Mouse (Mus musculus) CH12.LX (cell line): ENCODE measurements at regions not wholly inside any gene's neighbourhood (a gene's known extent, or its start where the extent isn't known, plus 50 kb on each side); places are given as distances from the start of the nearest gene placed in this dataset.

Source experiments
- DNase-seq: peaks from one replicate; pipeline ENCODE4 v3.0.0-alpha.2; 2013; ENCODE audit errors: extremely low read depth
- H3K27ac ChIP-seq: 2 replicates; pipeline ENCODE4 v1.5.1; 2012; ENCODE audit warnings: low read depth, mild to moderate bottlenecking, control low read depth, moderate library complexity; ENCODE audit not compliant: insufficient read depth
- H3K27me3 ChIP-seq: replicated peaks from 2 replicates; pipeline ENCODE3; 2012; ENCODE audit warnings: inconsistent platforms
- H3K36me3 ChIP-seq, 2 experiments: replicated peaks in 1 of 2; 2 replicates each; pipeline versions ENCODE3 to v1.6.1; 2012; ENCODE audit warnings: inconsistent platforms in 1 of 2, low read length in 1 of 2, mild to moderate bottlenecking in 1 of 2, mixed read lengths in 1 of 2, moderate library complexity in 1 of 2; ENCODE audit not compliant: control insufficient read depth in 1 of 2, insufficient read depth in 1 of 2
- H3K4me1 ChIP-seq, 2 experiments: 2 replicates each; pipeline ENCODE4 v1.6.1; 2012; ENCODE audit warnings: inconsistent platforms in 1 of 2, moderate library complexity in 1 of 2; ENCODE audit not compliant: insufficient read depth in 2 of 2, control insufficient read depth in 1 of 2
- H3K4me2 ChIP-seq: 2 replicates; pipeline ENCODE4 v1.6.1; 2012; ENCODE audit warnings: low read depth, mild to moderate bottlenecking, control low read depth; ENCODE audit not compliant: poor library complexity, insufficient read depth, severe bottlenecking
- H3K4me3 ChIP-seq, 3 experiments: fragments of 150-350 bp in 1 of 3; sonication (generic) in 1 of 3; replicated peaks in 1 of 3; 2 replicates each; pipeline versions ENCODE3 to v1.5.1; 2011 to 2012; ENCODE audit warnings: low read depth in 2 of 3, low read length in 2 of 3, mild to moderate bottlenecking in 2 of 3, moderate library complexity in 2 of 3, control low read depth in 1 of 3, improper control_type of control experiment in 1 of 3, inconsistent platforms in 1 of 3, mixed read lengths in 1 of 3; ENCODE audit not compliant: poor library complexity in 1 of 3
- H3K79me2 ChIP-seq: replicated peaks from 2 replicates; pipeline ENCODE4 v1.6.1; 2012; ENCODE audit warnings: mild to moderate bottlenecking, moderate library complexity; ENCODE audit not compliant: control insufficient read depth, poor library complexity, insufficient read depth, severe bottlenecking; ENCODE audit errors: extremely low read depth
- H3K9ac ChIP-seq: 2 replicates; pipeline ENCODE4 v1.6.1; 2012; ENCODE audit warnings: low read depth, mild to moderate bottlenecking, control low read depth, moderate library complexity; ENCODE audit not compliant: insufficient read depth
- H3K9me3 ChIP-seq: replicated peaks from 2 replicates; pipeline ENCODE3; 2012; ENCODE audit warnings: low read length, inconsistent platforms, mixed read lengths
- CHD1 ChIP-seq: IDR thresholded peaks from 2 replicates; pipeline ENCODE4 v1.6.1; 2012; ENCODE audit warnings: low read depth, low read length, improper control_type of control experiment, inconsistent platforms
- EP300 ChIP-seq: IDR thresholded peaks from 2 replicates; pipeline ENCODE4 v1.6.1; 2011; ENCODE audit warnings: low read length, improper control_type of control experiment
- ETS1 ChIP-seq: conservative IDR thresholded peaks from 2 replicates; pipeline ENCODE4 v1.6.1; 2012; ENCODE audit warnings: low read depth, mild to moderate bottlenecking, inconsistent platforms, low read length, improper control_type of control experiment, moderate library complexity
- HCFC1 ChIP-seq: IDR thresholded peaks from 2 replicates; pipeline ENCODE4 v1.6.1; 2012; ENCODE audit warnings: low read depth, mild to moderate bottlenecking, inconsistent platforms, low read length, improper control_type of control experiment
- IRF4 ChIP-seq: IDR thresholded peaks from 2 replicates; pipeline ENCODE4 v1.6.1; 2014; ENCODE audit warnings: low read depth, mild to moderate bottlenecking, inconsistent platforms, low read length, improper control_type of control experiment
- JUN ChIP-seq: IDR thresholded peaks from 2 replicates; pipeline ENCODE4 v1.6.1; 2011; ENCODE audit warnings: low read depth, mild to moderate bottlenecking, low read length, improper control_type of control experiment, moderate library complexity; ENCODE audit not compliant: insufficient read depth
- JUND ChIP-seq: conservative IDR thresholded peaks from 2 replicates; pipeline ENCODE4 v1.6.1; 2011; ENCODE audit warnings: low read depth, low read length, improper control_type of control experiment
- KAT2A ChIP-seq: IDR thresholded peaks from 2 replicates; pipeline ENCODE4 v1.6.1; 2012; ENCODE audit warnings: low read length, improper control_type of control experiment, inconsistent platforms; ENCODE audit not compliant: insufficient replicate concordance
- MXI1 ChIP-seq: IDR thresholded peaks from 2 replicates; pipeline ENCODE4 v1.6.1; 2011; ENCODE audit warnings: mild to moderate bottlenecking, low read depth, low read length, improper control_type of control experiment
- MYC ChIP-seq: IDR thresholded peaks from 2 replicates; pipeline ENCODE4 v1.6.1; 2011; ENCODE audit warnings: low read depth, mild to moderate bottlenecking, improper control_type of control experiment, low read length
- NELFE ChIP-seq: IDR thresholded peaks from 2 replicates; pipeline ENCODE4 v1.6.1; 2011; ENCODE audit warnings: low read depth, low read length, improper control_type of control experiment
- PAX5 ChIP-seq: IDR thresholded peaks from 2 replicates; pipeline ENCODE4 v1.6.1; 2012; ENCODE audit warnings: low read length, inconsistent platforms, mixed read lengths
- POLR2AphosphoS2 ChIP-seq: IDR thresholded peaks from 2 replicates; pipeline ENCODE4 v1.6.1; 2011; ENCODE audit warnings: low read depth, low read length, improper control_type of control experiment
- RAD21 ChIP-seq: IDR thresholded peaks from 2 replicates; pipeline ENCODE4 v1.6.1; 2011; ENCODE audit warnings: low read depth, mild to moderate bottlenecking, low read length, improper control_type of control experiment, moderate library complexity
- RCOR1 ChIP-seq: conservative IDR thresholded peaks from 2 replicates; pipeline ENCODE4 v1.6.1; 2012; ENCODE audit warnings: low read depth, mild to moderate bottlenecking, inconsistent platforms, low read length, improper control_type of control experiment
- SIN3A ChIP-seq: IDR thresholded peaks from 2 replicates; pipeline ENCODE4 v1.6.1; 2012; ENCODE audit warnings: low read length, improper control_type of control experiment, inconsistent platforms
- SMC3 ChIP-seq: IDR thresholded peaks from 2 replicates; pipeline ENCODE4 v1.6.1; 2011; ENCODE audit warnings: low read depth, low read length, improper control_type of control experiment
- TBP ChIP-seq: conservative IDR thresholded peaks from 2 replicates; pipeline ENCODE4 v1.6.1; 2011; ENCODE audit warnings: low read depth, low read length, improper control_type of control experiment
- UBTF ChIP-seq: IDR thresholded peaks from 2 replicates; pipeline ENCODE4 v1.6.1; 2012; ENCODE audit warnings: low read depth, mild to moderate bottlenecking, inconsistent platforms, low read length, improper control_type of control experiment, moderate library complexity
- USF1 ChIP-seq: IDR thresholded peaks from 2 replicates; pipeline ENCODE4 v1.6.1; 2014; ENCODE audit warnings: low read depth, mild to moderate bottlenecking, inconsistent platforms, low read length, improper control_type of control experiment
- USF2 ChIP-seq: conservative IDR thresholded peaks from 2 replicates; pipeline ENCODE4 v1.6.1; 2011; ENCODE audit warnings: low read depth, low read length, improper control_type of control experiment
- ZC3H11A ChIP-seq: IDR thresholded peaks from 2 replicates; pipeline ENCODE4 v1.6.1; 2012; ENCODE audit warnings: low read depth, mild to moderate bottlenecking, inconsistent platforms, low read length, improper control_type of control experiment
- ZKSCAN1 ChIP-seq: IDR thresholded peaks from 2 replicates; pipeline ENCODE4 v1.6.1; 2012; ENCODE audit warnings: low read depth, inconsistent platforms, low read length, improper control_type of control experiment, borderline replicate concordance
- dilution Hi-C: fragments of 300-500 bp; cut with MboI; formaldehyde crosslinking; loops from 2 replicates; pipeline ENCODE4 v1.14.3; 2020; ENCODE audit warnings: low sequenced_read_pairs; ENCODE audit not compliant: extremely low pct_unique_long_range_greater_than_20kb, extremely low pct_ligation_motif_present
- in situ Hi-C: fragments of 300-500 bp; cut with MboI; formaldehyde crosslinking; loops from 3 replicates; pipeline ENCODE4 v1.14.3; 2019; ENCODE audit warnings: low sequenced_read_pairs, low pct_ligation_motif_present, low pct_unique_long_range_greater_than_20kb, mixed read lengths

- H3K79me2 ChIP-seq = no peaks in the 10 kb centered on the region
- no peak for TF ChIP-seq RAD21
- TF ChIP-seq ZKSCAN1 = no peak
- TF ChIP-seq JUN = no peak
- TF ChIP-seq USF1 = no peak
- no peak for TF ChIP-seq ZC3H11A
- no peak for TF ChIP-seq PAX5
- no peak for TF ChIP-seq EP300
- no peak for TF ChIP-seq JUND
- no peak for TF ChIP-seq RCOR1
- TF ChIP-seq SIN3A = no peak
- TF ChIP-seq MYC = no peak
- TF ChIP-seq HCFC1 = no peak
- no peak for TF ChIP-seq NELFE
- TF ChIP-seq USF2 = no peak
- TF ChIP-seq TBP = no peak
- no peak for TF ChIP-seq KAT2A
- no peak for TF ChIP-seq POLR2AphosphoS2
- no peak for TF ChIP-seq CHD1
- no peak for TF ChIP-seq IRF4
- TF ChIP-seq, all 38 proteins: peak for 0
- Histone ChIP-seq H3K27me3 (no peaks in the 10 kb centered on the region), H3K9me3 (no peaks in the 10 kb centered on the region), H3K4me2 (no peak overlapping the region), H3K9ac (no peak overlapping the region), H3K4me3 (no peak overlapping the region), H3K27ac (no peak overlapping the region), H3K4me1 (no peaks in the 10 kb centered on the region), H3K36me3 (no peaks in the 10 kb centered on the region)
- in situ Hi-C loops = no loop called here
- DNase-seq = no peak
- dilution Hi-C loops = no loop called here
Observed at GRCm38 (mm10) chr15:11483916-11484315, 84.5 kb upstream of the Tars start.

DNA sequence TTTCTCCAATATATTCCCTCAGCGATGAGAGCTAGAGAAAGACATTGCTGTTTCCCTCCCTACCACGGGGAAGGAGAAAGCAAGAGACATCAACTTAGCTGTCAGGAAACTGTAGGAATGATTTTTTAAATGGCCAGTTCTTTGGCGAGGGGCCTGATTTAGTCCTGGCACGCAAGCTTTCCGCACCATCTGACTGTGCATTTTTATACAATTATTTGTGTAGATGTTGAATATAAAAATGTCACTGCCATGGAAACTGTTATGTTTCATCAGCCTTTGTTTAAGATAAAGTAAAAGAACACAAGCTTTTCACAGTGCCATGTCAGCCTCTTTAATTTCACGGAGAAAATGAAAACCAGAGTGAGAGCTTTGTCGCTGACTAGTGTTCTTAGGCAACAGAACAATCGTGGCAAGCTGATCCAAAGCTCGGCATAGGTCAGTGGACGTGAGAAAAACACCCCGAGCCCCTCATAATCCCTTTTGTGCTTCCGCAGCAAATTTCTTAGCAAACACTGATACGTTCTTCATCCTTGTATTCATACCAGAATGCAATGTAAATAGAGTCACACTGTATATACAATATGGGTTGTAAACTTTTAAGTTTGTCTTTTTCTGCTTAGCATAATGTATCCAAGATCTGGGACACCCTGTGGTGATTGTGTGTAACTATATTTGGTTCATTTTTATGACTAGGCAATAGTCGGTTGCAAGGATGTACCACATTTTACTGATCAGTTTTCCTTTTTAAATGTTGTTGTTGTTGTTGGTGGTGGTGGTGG, 79.9 kb upstream of the Tars start:
- no peak overlapping the region for H3K27ac ChIP-seq
- no peak overlapping the region for H3K4me3 ChIP-seq
- H3K27me3 ChIP-seq = no peaks in the 10 kb centered on the region
- no peak overlapping the region for H3K4me2 ChIP-seq
- no peak for TF ChIP-seq MXI1
- TF ChIP-seq SMC3 = no peak
- TF ChIP-seq ZKSCAN1 = no peak
- no peak for TF ChIP-seq USF2
- TF ChIP-seq UBTF = no peak
- no peak for TF ChIP-seq HCFC1
- TF ChIP-seq USF1 = no peak
- TF ChIP-seq SIN3A = no peak
- TF ChIP-seq CHD1 = no peak
- no peak for TF ChIP-seq MYC
- no peak for TF ChIP-seq ETS1
- no peaks in the 10 kb centered on the region for H3K9me3 ChIP-seq
- DNase-seq = no peak
- H3K36me3 ChIP-seq = no peaks in the 10 kb centered on the region
- no peaks in the 10 kb centered on the region for H3K4me1 ChIP-seq
- in situ Hi-C loops = no loop called here
- H3K79me2 ChIP-seq = no peaks in the 10 kb centered on the region
- no peak overlapping the region for H3K9ac ChIP-seq
- dilution Hi-C loops = no loop called here
